Mouse (Mus musculus) heart, embryonic 12.5 days (tissue): ENCODE data around the gene Pde6d. TPM values are rescaled to one million over a fixed set of nuclear protein-coding genes. Genes with fewer than 3 reads are reported as not detected.
A peak's percentile ranks its signal among the peaks of the same experiment; 100 is the strongest.

Experiments used
- ATAC-seq: fragments of 200-750 bp; cut with Nextera tagmentation; 2 replicates; pipeline ENCODE4 v1.8.0; 2017; ENCODE audit warnings: moderate TSS enrichment, moderate library complexity; ENCODE audit not compliant: insufficient number of reproducible peaks, low FRiP score
- H3K27ac ChIP-seq: fragments of 300-500 bp; sonication (generic); 2 replicates; pipeline ENCODE4 v1.5.1; 2016; ENCODE audit warnings: mild to moderate bottlenecking, moderate library complexity; ENCODE audit not compliant: poor library complexity, severe bottlenecking
- H3K27me3 ChIP-seq: fragments of 300-500 bp; sonication (generic); replicated peaks from 2 replicates; pipeline ENCODE4 v1.6.1; 2016; ENCODE audit warnings: mild to moderate bottlenecking, moderate library complexity
- H3K36me3 ChIP-seq: fragments of 300-500 bp; sonication (generic); 2 replicates; pipeline ENCODE4 v1.6.1; 2016; ENCODE audit warnings: mild to moderate bottlenecking, moderate library complexity
- H3K4me1 ChIP-seq: fragments of 300-500 bp; sonication (generic); replicated peaks from 2 replicates; pipeline ENCODE4 v1.6.1; 2016; ENCODE audit warnings: mild to moderate bottlenecking
- H3K4me2 ChIP-seq: fragments of 300-500 bp; sonication (generic); 2 replicates; pipeline ENCODE4 v1.6.1; 2016; ENCODE audit warnings: mild to moderate bottlenecking, moderate library complexity
- H3K4me3 ChIP-seq: fragments of 300-500 bp; sonication (generic); 2 replicates; pipeline ENCODE4 v1.5.1; 2016; ENCODE audit warnings: mild to moderate bottlenecking
- H3K9ac ChIP-seq: fragments of 300-500 bp; sonication (generic); 2 replicates; pipeline ENCODE4 v1.6.1; 2016; ENCODE audit warnings: mild to moderate bottlenecking, moderate library complexity
- H3K9me3 ChIP-seq: fragments of 300-500 bp; sonication (generic); replicated peaks from 2 replicates; pipeline ENCODE4 v1.6.1; 2016; ENCODE audit warnings: mild to moderate bottlenecking, moderate library complexity
- WGBS: fragments of 180-500 bp; shearing (Covaris S2); methylation state at CpG from one replicate; pipeline ENCODE4 v1.1.7; 2016; 5-methylcytosine and 5-hydroxymethylcytosine counted together
- polyA plus RNA-seq: library from polyadenylated mRNA; unstranded; fragments of >200 nt; fragmentation: Nextera tagmentation; extraction: Ambion mirVana; gene quantifications from 2 replicates; pipeline ENCODE4 v1.2.1, GENCODE M21; 2016

The Pde6d gene
- polyA plus RNA-seq, 1 experiment from 2014 or later, result 83.5 TPM

GRCm38 (mm10) chr1:86510676-86511441, 71.6 kb downstream of the Pde6d start:
- no peaks in the 10 kb centered on the region for H3K9me3 ChIP-seq
- no peak overlapping the region for H3K4me2 ChIP-seq
- no peak overlapping the region for H3K4me3 ChIP-seq
- H3K4me1 ChIP-seq, result peaks cover 19% of the 10 kb centered on the region; the same call in 1 of the 2 replicates
- no peak for ATAC-seq
- no peaks in the 10 kb centered on the region for H3K27me3 ChIP-seq
- no peak overlapping the region for H3K27ac ChIP-seq
- 59% methylated on average over 9 of the region's 9 CpGs for WGBS
- H3K36me3 ChIP-seq, result no peaks in the 10 kb centered on the region
- no peak overlapping the region for H3K9ac ChIP-seq

GRCm38 (mm10) chr1:86510266-86510665, 72.2 kb downstream of the Pde6d start:
- H3K9me3 ChIP-seq, result no peaks in the 10 kb centered on the region
- no peak overlapping the region for H3K4me2 ChIP-seq
- no peak overlapping the region for H3K4me3 ChIP-seq
- ATAC-seq, result no peak
- peaks cover 24% of the 10 kb centered on the region for H3K4me1 ChIP-seq
- no peak overlapping the region for H3K27ac ChIP-seq
- H3K9ac ChIP-seq, result no peak overlapping the region
- 89% methylated on average over 1 of the region's 1 CpGs for WGBS
- H3K27me3 ChIP-seq, result no peaks in the 10 kb centered on the region
- no peaks in the 10 kb centered on the region for H3K36me3 ChIP-seq

GRCm38 (mm10) chr1:86509410-86509809, 73.0 kb downstream of the Pde6d start:
- Histone ChIP-seq H3K4me2 (no peak overlapping the region), H3K4me3 (no peak overlapping the region), H3K9me3 (no peaks in the 10 kb centered on the region), H3K9ac (0 out of 2 replicates have a peak overlapping the region, but pooled peaks have one; percentile 23), H3K36me3 (no peaks in the 10 kb centered on the region), H3K27ac (no peak overlapping the region), H3K27me3 (no peaks in the 10 kb centered on the region), H3K4me1 (peaks cover 32% of the 10 kb centered on the region)
- 14% methylated on average over 7 of the region's 7 CpGs for WGBS
- ATAC-seq, result peak; percentile 38; the same call in 1 of the 2 replicates

- Histone ChIP-seq H3K4me2 (no peak overlapping the region), H3K9me3 (no peaks in the 10 kb centered on the region), H3K27ac (no peak overlapping the region), H3K4me1 (peaks cover 40% of the 10 kb centered on the region), H3K4me3 (no peak overlapping the region), H3K36me3 (no peaks in the 10 kb centered on the region), H3K27me3 (no peaks in the 10 kb centered on the region), H3K9ac (no peak overlapping the region)
- 88% methylated on average over 5 of the region's 5 CpGs for WGBS
- ATAC-seq, result no peak
These were observed 74.6 kb downstream of the Pde6d start for GRCm38 (mm10) chr1:86507866-86508265.

- 87% methylated on average over 5 of the region's 5 CpGs for WGBS
- H3K36me3 ChIP-seq, result no peaks in the 10 kb centered on the region
- no peak overlapping the region for H3K9ac ChIP-seq
- no peak overlapping the region for H3K4me2 ChIP-seq
- H3K4me1 ChIP-seq, result peaks cover 52% of the 10 kb centered on the region
- H3K27ac ChIP-seq, result no peak overlapping the region
- no peaks in the 10 kb centered on the region for H3K9me3 ChIP-seq
- H3K4me3 ChIP-seq, result no peak overlapping the region
- H3K27me3 ChIP-seq, result no peaks in the 10 kb centered on the region
- ATAC-seq, result no peak
These were observed 76.0 kb downstream of the Pde6d start for GRCm38 (mm10) chr1:86506420-86506819.

- ATAC-seq, result no peak
- Histone ChIP-seq H3K4me2 (peak overlapping the region; percentile 72), H3K9ac (peak overlapping the region; percentile 35; the same call in 1 of the 2 replicates), H3K27ac (peak overlapping the region; percentile 86), H3K9me3 (no peaks in the 10 kb centered on the region), H3K4me3 (no peak overlapping the region), H3K27me3 (no peaks in the 10 kb centered on the region), H3K4me1 (peaks cover 56% of the 10 kb centered on the region), H3K36me3 (no peaks in the 10 kb centered on the region)
- 80% methylated on average over 1 of the region's 1 CpGs for WGBS
These were observed 77.0 kb downstream of the Pde6d start for GRCm38 (mm10) chr1:86505461-86505860.

GRCm38 (mm10) chr1:86504697-86505421, 77.6 kb downstream of the Pde6d start:
- Histone ChIP-seq H3K36me3 (no peaks in the 10 kb centered on the region), H3K4me2 (peak overlapping the region; percentile 72), H3K27me3 (no peaks in the 10 kb centered on the region), H3K27ac (peak overlapping the region; percentile 86), H3K9me3 (no peaks in the 10 kb centered on the region), H3K4me1 (peaks cover 59% of the 10 kb centered on the region), H3K9ac (peak overlapping the region; percentile 67), H3K4me3 (peak overlapping the region; percentile 39)
- no peak for ATAC-seq
- 24% methylated on average over 19 of the region's 19 CpGs for WGBS

- Histone ChIP-seq H3K27ac (peak overlapping the region; percentile 86), H3K4me1 (peaks cover 55% of the 10 kb centered on the region), H3K9me3 (no peaks in the 10 kb centered on the region), H3K27me3 (no peaks in the 10 kb centered on the region), H3K4me3 (peak overlapping the region; percentile 39), H3K4me2 (peak overlapping the region; percentile 72), H3K9ac (peak overlapping the region; percentile 67), H3K36me3 (no peaks in the 10 kb centered on the region)
- under 1% methylated on average over 64 of the region's 64 CpGs for WGBS
- peak; percentile 87 for ATAC-seq
These were observed 78.3 kb downstream of the Pde6d start for GRCm38 (mm10) chr1:86503906-86504696.

GRCm38 (mm10) chr1:86503165-86503747, 79.2 kb downstream of the Pde6d start:
- H3K4me1 ChIP-seq, result peaks cover 61% of the 10 kb centered on the region
- 32% methylated on average over 16 of the region's 16 CpGs for WGBS

GRCm38 (mm10) chr1:86502221-86503048, 80.0 kb downstream of the Pde6d start:
- H3K9me3 ChIP-seq, result no peaks in the 10 kb centered on the region
- H3K4me3 ChIP-seq, result no peak overlapping the region
- H3K9ac ChIP-seq, result peak overlapping the region; percentile 39; the same call in 1 of the 2 replicates
- peaks cover 70% of the 10 kb centered on the region for H3K4me1 ChIP-seq
- 34% methylated on average over 11 of the region's 17 CpGs for WGBS
- H3K27me3 ChIP-seq, result no peaks in the 10 kb centered on the region
- H3K27ac ChIP-seq, result peak overlapping the region; percentile 29; the same call in 1 of the 2 replicates
- H3K36me3 ChIP-seq, result no peaks in the 10 kb centered on the region
- no peak for ATAC-seq
- H3K4me2 ChIP-seq, result no peak overlapping the region; the same call in 1 of the 2 replicates

More at GRCm38 (mm10) chr1:86503165-86503747, 79.2 kb downstream of the Pde6d start:
- Histone ChIP-seq H3K4me2 (peak overlapping the region; percentile 72), H3K27ac (peak overlapping the region; percentile 86; the same call in 1 of the 2 replicates), H3K9ac (peak overlapping the region; percentile 49), H3K4me3 (peak overlapping the region; percentile 39), H3K27me3 (no peaks in the 10 kb centered on the region), H3K36me3 (no peaks in the 10 kb centered on the region), H3K9me3 (no peaks in the 10 kb centered on the region)
- ATAC-seq, result no peak
